Mouse (Mus musculus): ENCODE data around the gene Phlda3.

Phlda3 gene

DNA sequence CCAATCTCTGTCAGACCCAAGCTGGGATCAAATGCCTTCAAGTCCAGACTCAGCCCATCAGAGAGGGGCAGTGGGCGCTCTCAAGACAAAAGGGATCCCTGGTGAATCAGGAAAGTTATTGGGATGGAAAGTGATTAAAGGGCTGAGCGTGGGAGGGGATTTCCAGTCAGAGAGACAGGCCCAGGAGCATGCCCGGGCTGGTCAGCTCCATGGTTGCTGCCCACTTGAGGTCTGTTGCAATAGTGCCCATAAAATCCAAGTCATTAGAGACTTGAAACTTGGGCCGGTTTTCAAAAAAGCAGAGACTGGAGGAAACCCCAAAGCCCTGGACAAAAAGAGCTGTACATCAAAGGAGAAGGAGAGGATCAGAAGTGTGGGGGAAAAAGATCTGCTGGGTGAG lies 6.2 kb upstream of the Phlda3 start:
- no peak for DNase-seq (ENCODE audit: low spot score)

- no peak for DNase-seq (ENCODE audit: low spot score)
These were observed 5.7 kb upstream of the Phlda3 start for GRCm38 (mm10) chr1:135760216-135760615.

- no peak for DNase-seq (ENCODE audit: low spot score)
These were observed 4.2 kb upstream of the Phlda3 start for GRCm38 (mm10) chr1:135761728-135762127.

DNA sequence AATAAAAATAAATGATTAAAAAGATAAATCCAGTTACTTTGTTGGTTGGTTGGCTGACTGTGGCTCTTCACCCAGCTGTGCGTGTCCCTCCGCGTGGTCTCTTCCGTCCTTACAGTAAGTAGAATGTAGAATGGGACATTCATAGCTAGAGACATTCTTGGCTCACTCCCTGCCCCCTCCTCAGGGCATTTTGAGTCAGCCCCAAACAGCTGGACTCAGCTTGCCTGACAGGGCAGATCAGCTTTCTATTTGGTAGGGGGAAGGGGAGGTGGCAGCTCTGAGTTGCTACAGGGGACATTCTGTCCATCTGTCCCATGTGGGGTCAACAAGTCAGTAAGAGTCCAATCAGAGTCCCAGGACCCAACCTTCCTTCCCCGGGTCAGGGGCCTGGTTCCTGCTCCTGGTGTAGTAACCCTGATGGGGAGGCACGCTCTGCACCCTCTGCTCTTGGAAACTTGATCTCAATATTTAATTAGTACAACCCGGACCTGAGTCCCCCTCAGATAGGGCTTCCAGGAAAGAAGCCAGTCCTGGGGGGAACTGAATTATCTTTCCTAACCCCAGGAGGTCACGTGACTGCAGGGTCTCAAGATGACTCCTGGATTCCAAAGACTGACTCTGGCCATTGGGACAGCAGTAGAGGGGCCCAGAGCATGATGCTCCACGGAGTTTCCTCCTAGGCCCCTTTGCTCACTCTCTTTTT lies 2.3 kb upstream of the Phlda3 start:
- no peak for DNase-seq (ENCODE audit: low spot score)

DNA sequence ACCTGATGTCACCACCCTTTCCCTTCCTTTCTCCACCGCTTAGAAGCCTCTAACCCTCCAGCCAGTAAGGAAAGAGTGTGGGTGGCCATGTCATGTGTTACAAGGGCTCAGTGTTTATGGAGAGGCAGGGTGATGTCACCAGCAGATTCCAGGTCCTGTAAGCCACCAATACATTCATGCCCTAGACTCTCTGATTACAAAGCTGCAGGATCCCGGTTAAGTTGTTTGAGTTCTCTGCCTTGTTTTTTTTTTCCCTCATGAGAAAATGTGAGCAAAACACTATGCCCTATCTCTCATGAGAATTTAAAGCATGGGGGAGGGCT lies 1.8 kb upstream of the Phlda3 start:
- no peak for DNase-seq (ENCODE audit: low spot score)

- DNase-seq (ENCODE audit: low spot score) = no peak
These were observed 830 bp downstream of the Phlda3 start for GRCm38 (mm10) chr1:135766592-135767306.

DNA sequence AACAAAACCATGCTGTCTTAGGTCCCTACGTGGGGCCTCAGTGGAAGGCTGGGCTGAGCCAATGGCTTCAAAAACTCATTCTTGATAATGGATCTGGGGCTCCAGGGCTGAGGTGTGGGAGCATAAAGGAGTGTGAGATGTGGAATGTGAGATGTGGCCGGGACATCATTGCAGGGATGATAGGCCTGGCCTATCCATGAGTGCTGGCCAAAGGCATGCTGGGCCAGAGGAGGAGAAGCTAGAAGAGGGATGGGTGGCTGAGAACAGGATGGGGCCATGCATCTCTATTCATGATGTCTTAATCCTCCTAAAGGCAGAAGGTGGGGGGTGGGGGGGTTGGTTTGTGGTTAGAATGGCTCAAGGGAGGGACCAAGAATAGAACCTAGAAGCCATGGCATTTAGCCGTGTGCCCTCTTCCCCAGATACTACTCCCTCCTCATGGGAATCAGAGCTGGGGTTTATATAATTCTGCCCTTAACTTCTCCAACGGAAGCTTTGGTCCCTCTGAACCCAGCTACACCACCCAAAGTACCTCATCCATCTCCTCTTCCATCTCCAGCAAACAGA lies 1.5 kb downstream of the Phlda3 start:
- no peak for DNase-seq (ENCODE audit: low spot score)

DNA sequence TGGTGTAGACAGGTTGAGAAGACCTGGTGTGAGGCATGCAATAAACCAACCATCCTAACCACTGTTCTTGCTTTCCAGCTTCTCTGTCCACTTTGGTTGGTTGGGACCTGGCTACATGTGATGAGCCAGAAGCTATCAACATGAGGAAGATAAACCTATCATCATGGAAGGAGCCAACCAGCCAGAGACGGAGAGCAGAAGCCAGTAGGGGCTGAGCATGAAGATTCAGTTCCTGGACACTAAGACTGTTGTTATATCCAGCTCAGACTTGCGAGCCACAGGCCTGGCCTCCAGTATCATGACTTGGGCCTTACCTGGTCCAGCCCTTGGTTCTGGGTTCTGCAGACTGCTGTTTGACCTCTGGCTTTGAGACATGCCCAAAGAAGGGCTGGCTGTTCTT lies 2.5 kb downstream of the Phlda3 start:
- DNase-seq (ENCODE audit: low spot score) = no peak

DNA sequence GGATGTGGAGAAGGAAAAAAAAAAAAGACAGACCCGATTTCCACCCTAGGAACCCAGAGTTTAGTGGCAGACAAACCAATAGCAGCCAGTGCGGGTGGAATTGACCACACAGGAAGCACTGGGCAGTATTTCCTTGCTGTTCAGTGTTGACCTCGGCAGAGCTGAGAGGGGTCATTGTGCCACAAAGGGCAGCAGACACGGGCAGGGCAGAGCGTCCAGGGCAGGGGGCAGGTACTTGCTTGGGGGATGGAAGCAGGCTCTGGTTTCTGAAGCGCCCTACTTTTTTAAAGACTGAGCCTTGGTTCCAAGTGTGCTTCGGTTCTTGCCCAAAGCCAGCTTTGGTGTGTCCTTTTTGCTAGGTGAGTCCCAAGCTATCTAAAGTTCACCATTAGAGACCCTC lies 4.3 kb downstream of the Phlda3 start:
- DNase-seq (ENCODE audit: low spot score) = no peak

GRCm38 (mm10) chr1:135770896-135771572 lies 5.1 kb downstream of the Phlda3 start:
- DNase-seq (ENCODE audit: low spot score) = peak; percentile 33

- DNase-seq (ENCODE audit: low spot score) = no peak
These were observed 5.7 kb downstream of the Phlda3 start for GRCm38 (mm10) chr1:135771573-135771970.

GRCm38 (mm10) chr1:135776596-135776995 lies 10.7 kb downstream of the Phlda3 start:
- no peak for DNase-seq (ENCODE audit: low spot score)

GRCm38 (mm10) chr1:135777046-135777445 lies 11.1 kb downstream of the Phlda3 start:
- DNase-seq (ENCODE audit: low spot score) = no peak

DNA sequence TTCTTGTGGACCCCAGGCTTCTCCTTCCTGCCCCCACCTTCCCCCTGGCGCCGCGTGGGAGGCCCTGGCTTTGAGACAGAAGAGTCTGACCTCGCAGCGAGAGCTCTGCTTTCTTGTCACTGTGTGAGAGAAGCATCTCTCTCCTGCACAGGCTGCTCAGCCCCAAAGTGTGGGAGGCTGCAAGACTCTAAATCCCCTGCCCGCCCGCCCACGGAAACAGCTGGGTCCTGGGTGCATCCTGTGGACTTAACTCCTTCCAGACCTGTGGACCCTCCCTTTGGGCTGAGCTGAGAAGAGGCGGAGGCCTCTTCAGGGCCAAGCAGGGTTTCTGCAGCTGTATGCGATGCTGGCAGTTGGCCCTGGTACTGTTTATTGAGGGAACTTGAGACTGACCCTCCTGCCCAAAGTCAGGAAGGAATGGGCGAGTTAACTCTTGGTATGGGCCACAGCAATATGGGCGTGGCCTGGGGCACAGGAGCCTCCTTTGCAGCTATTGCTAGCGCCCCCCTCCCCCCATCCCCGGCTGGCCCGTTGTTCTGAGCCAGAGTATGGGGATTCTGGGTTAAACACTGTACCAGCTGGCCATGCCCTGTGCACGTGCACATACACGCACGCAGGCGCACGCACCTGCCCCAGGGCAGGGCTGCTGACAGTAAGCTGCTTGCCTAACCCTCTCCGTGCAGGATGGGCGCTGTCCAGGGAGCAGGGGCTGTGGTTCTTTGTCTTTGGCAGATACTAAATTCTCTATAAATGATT lies 13.0 kb downstream of the Phlda3 start, which contains the start of gene Tnni1:
TSS of gene Tnni1 (plus strand) at position 655 of the 756 bp plus-strand sequence.
- peak; percentile 59 for DNase-seq (ENCODE audit: low spot score)

DNA sequence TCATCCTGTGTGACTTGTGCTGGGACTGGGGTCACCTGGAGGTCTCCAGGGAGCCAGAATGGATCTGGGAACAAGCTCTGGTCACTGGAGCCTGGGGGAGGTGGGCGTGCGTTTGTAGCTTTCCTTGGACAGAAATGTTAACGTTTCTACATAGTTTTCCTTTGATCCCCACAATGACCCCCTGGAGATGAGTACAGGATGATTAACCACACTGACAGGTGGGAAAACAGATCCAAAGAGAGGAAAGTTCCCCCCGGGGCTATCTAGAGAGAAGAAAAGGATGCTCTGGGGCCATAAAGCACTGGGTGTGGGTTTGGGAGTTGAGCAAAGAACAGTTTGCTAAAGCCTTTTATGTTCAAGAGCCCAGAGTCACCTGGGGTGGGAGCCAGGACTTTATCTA lies 14.7 kb downstream of the Phlda3 start:
- no peak for DNase-seq (ENCODE audit: low spot score)

DNA sequence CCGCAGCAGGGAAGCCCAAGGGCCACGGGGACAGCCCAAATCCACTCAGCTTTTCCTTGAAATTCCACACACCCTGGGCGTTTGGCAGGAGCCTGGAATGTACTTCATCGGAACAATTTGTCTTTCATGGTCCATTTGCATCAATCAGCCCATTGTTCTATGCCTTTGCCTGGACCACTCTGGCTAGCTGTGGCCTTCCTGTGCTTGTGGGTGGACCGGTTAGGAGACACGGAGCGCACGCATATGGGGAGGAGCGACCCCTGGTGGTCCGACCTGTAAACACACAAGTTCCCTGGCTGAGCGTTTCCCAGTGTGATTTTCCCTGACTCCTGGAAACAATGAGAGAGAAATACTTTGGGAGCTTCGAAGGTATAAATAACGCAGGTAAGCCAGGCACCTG lies 15.3 kb downstream of the Phlda3 start:
- DNase-seq (ENCODE audit: low spot score) = peak; percentile 75

DNA sequence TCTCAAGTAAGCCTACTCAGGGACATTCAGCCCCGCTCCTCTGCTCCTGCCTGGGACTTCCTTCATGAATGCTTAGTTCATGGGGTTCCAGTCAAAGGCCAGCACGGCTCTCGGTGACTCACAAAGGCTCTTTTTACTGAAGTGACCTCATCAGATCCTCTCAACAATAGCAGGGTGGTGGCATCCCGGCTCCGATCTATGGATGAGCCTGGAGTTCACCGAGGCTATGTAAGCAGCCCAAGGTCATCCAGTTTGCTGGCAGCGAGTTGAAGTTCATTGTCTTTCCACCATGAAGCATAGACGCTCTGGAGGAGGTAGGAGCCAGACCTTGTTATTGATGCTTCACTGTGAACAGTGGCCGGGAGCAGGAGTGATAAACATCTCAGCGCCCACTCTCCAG lies 16.9 kb downstream of the Phlda3 start:
- no peak for DNase-seq (ENCODE audit: low spot score)

- peak; percentile 74 for DNase-seq (ENCODE audit: low spot score)
These were observed 21.9 kb downstream of the Phlda3 start for GRCm38 (mm10) chr1:135787799-135788198.

DNA sequence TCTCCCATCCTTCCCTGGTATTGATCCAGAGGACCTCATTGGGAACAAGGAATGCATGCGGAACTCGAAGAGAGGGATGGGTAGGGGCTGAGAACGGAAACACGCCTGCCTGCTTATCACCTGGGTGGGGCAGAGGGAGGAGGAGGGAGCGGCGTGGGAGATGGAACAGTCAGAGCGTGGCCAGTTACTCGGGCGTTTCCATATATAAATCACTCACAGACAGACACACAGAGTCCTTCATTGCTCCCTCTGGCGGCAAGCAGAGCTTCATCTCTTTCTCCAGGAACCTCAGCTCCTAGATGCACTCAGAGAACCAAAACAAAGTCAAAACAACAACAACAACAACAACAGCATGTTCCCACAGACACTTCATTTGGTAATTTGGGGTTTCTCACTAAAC lies 22.8 kb downstream of the Phlda3 start:
- peak; percentile 42 for DNase-seq (ENCODE audit: low spot score)

DNA sequence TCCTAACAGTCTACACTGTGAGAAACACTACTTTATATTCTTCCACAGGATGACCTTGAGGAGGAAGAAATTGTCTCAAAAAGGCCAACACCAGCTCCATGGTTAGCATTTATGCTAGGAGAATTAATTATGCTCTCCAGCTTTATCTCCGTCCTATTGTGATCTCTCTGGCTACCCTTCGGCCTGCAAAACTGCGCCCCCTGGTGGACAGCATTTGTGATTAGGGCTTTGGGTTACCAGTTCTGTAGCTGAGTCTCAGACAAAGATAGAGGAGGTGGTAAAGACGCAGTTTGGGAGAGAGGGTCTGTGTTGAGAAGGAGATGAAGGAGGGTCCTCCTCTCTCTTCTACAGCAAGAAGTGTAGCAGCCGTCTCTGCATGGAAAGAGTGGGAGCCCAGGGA lies 23.9 kb downstream of the Phlda3 start:
- DNase-seq (ENCODE audit: low spot score) = peak; percentile 58

DNA sequence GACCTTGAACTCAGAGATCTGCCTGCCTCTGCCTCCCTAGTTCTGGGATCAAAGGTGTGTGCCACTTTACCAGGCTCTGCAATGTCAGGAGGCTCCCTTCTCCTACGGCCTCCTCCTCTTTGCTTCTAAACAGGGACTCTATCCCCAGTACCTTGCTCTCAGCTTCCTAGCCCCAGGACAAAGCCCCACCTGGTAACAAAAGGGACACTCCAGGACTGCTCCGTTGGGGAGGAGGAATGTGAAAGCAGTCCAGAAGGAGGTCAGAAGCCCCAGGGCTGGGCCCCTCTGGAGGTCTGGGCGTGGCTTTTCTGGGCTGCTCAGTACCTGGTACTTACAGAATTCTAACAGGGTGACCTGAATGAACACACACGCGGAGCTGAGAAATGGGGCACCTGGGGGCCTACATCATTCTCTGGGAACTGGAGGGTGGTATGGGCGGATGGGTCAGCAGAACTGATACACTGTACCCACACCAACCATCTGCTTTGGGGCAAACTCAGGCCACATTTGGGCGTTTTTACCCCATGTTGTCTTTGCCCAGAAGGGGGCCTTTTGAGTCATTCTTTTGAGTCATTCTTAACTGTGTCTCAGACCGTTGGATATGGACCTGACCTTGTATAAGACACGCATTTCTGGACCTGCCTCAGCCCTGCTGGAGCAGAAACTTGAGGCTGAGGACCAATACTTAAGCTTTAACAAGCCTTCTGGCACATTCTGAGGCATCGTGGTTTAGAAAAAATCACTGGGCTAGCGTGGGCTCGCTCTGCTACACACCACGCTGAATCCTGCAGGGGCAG lies 26.4 kb downstream of the Phlda3 start:
- DNase-seq (ENCODE audit: low spot score) = no peak
